ENCODE assay signal across 16 mouse cellular contexts in genomic region chr6:86148518-86148917, GRCm38 (mm10). TPM values are rescaled to one million over a fixed set of nuclear protein-coding genes. Genes with fewer than 3 reads are reported as not detected.
"Had no signal": no experiment of that assay in that cellular context is flagged by ENCODE, and none has a peak within 500 bp of the region (broad histone marks: within the 10 kb centered on the region; RNA-seq: fewer than 3 reads in every experiment).

No protein-coding gene starts in this region.

- H3K9ac ChIP-seq: kidney, embryonic 15.5 days; limb, embryonic 12.5 days; liver, embryonic 13.5 days; liver, postnatal 0 days; lung, embryonic 15.5 days; midbrain, embryonic 13.5 days; neural tube, embryonic 15.5 days had no signal

- H3K27me3 ChIP-seq: kidney, embryonic 15.5 days; limb, embryonic 12.5 days; liver, embryonic 13.5 days; lung, embryonic 15.5 days; midbrain, embryonic 13.5 days; neural tube, embryonic 15.5 days had no signal

- ATAC-seq: liver, postnatal 0 days; midbrain, embryonic 13.5 days had no signal

- H3K36me3 ChIP-seq: kidney, embryonic 15.5 days; limb, embryonic 12.5 days; liver, embryonic 13.5 days; lung, embryonic 15.5 days; midbrain, embryonic 13.5 days; neural tube, embryonic 15.5 days had no signal

- H3K27ac ChIP-seq: kidney, embryonic 15.5 days; left cerebral cortex, adult 2 months; limb, embryonic 12.5 days; liver, embryonic 13.5 days; lung, embryonic 15.5 days; macrophage; midbrain, embryonic 13.5 days; neural tube, embryonic 15.5 days had no signal

- H3K4me1 ChIP-seq: kidney, embryonic 15.5 days; lung, embryonic 15.5 days; midbrain, embryonic 13.5 days; neural tube, embryonic 15.5 days had no signal

- H3K4me2 ChIP-seq: kidney, embryonic 15.5 days; limb, embryonic 12.5 days; liver, embryonic 13.5 days; lung, embryonic 15.5 days; midbrain, embryonic 13.5 days; neural tube, embryonic 15.5 days had no signal

- H3K4me3 ChIP-seq: kidney, embryonic 15.5 days; left cerebral cortex, adult 2 months; limb, embryonic 12.5 days; liver, embryonic 13.5 days; lung, embryonic 15.5 days; midbrain, embryonic 13.5 days; neural tube, embryonic 15.5 days had no signal

- DNase-seq: kidney, postnatal 14 days; liver; liver, embryonic 13.5 days; liver, postnatal 0 days; lung, postnatal 14 days; right cerebral cortex, adult 18-20 months; right cerebral cortex, postnatal 25 days; thymus, adult 18-20 months; thymus, postnatal 25 days had no signal

- H3K9me3 ChIP-seq: kidney, embryonic 15.5 days; limb, embryonic 12.5 days; lung, embryonic 15.5 days; midbrain, embryonic 13.5 days; neural tube, embryonic 15.5 days had no signal

RNA-seq across cellular contexts. Expression of gene Tgfa, which starts 46.5 kb away (rescaled TPM):
- polyA plus RNA-seq: macrophage had no signal
